Mouse (Mus musculus) liver, adult 2 months (tissue): ENCODE measurements at regions not wholly inside any gene's neighbourhood (a gene's known extent, or its start where the extent isn't known, plus 50 kb on each side); places are given as distances from the start of the nearest gene placed in this dataset.

Source experiments
- DNase-seq: peaks from one replicate; pipeline ENCODE4 v3.0.0-alpha.2; 2011; ENCODE audit warnings: low read depth, low spot score; ENCODE audit errors: extremely low read depth
- H3K27ac ChIP-seq: fragments of 200-500 bp; replicated peaks from 2 replicates; pipeline ENCODE4 v1.5.1; 2012; ENCODE audit warnings: low read depth, mild to moderate bottlenecking, control low read depth, inconsistent platforms, low read length; ENCODE audit not compliant: insufficient read depth
- H3K27me3 ChIP-seq: fragments of 200-500 bp; 2 replicates; pipeline ENCODE4 v1.6.1; 2012; ENCODE audit warnings: mild to moderate bottlenecking, moderate library complexity, low read length, inconsistent platforms; ENCODE audit not compliant: control insufficient read depth, insufficient read depth
- H3K36me3 ChIP-seq: fragments of 200-500 bp; 2 replicates; pipeline ENCODE4 v1.6.1; 2012; ENCODE audit warnings: low read length, inconsistent platforms; ENCODE audit not compliant: control insufficient read depth, insufficient read depth
- H3K4me1 ChIP-seq: fragments of 200-500 bp; 2 replicates; pipeline ENCODE4 v1.6.1; 2011; ENCODE audit warnings: low read length; ENCODE audit not compliant: control insufficient read depth, insufficient read depth
- H3K4me3 ChIP-seq: fragments of 200-500 bp; 2 replicates; pipeline ENCODE4 v1.5.1; 2011; ENCODE audit warnings: low read depth, mild to moderate bottlenecking, control low read depth, low read length, moderate library complexity; ENCODE audit not compliant: insufficient read depth
- H3K79me2 ChIP-seq: fragments of 200-500 bp; 2 replicates; pipeline ENCODE4 v1.6.1; 2012; ENCODE audit warnings: inconsistent platforms, mild to moderate bottlenecking, low read length, moderate library complexity; ENCODE audit not compliant: control insufficient read depth, insufficient read depth
- H3K9ac ChIP-seq: fragments of 200-500 bp; 2 replicates; pipeline ENCODE4 v1.6.1; 2012; ENCODE audit warnings: low read depth, mild to moderate bottlenecking, control low read depth, inconsistent platforms, low read length
- CTCF ChIP-seq: fragments of 200-500 bp; IDR thresholded peaks from 2 replicates; pipeline ENCODE4 v1.5.1; 2011; ENCODE audit warnings: low read depth, low read length, control low read depth
- POLR2A ChIP-seq: fragments of 200-500 bp; IDR thresholded peaks from 2 replicates; pipeline ENCODE4 v1.6.1; 2011; ENCODE audit warnings: low read length, control low read depth; ENCODE audit not compliant: insufficient read depth; ENCODE audit errors: extremely low read depth
- WGBS: fragments of 180-500 bp; shearing (Covaris S2); methylation state at CpG from one replicate; pipeline ENCODE4 v1.1.7; 2018; 5-methylcytosine and 5-hydroxymethylcytosine counted together

DNA sequence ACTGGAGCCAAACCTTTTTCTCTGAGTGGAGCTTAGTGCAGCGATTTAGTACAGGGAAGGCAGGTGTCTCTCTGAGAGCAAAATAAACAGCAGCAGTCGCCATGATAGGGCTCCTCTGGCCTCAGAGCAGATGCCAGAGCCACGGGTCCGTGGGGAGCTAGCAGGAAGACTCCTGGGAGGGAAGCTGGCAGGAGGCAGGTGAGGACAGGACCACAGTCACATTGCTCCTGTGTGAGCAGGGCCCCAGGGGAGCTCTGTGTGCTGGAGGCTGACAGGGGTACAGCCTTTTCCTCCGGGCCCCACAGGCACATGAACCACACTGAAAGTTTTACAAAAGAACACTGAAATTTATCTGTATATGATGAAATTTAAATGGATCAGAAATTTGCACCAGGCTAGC is 159.3 kb downstream of the Zfp706 start:
- H3K9ac ChIP-seq, result no peak overlapping the region
- WGBS, result 74% methylated on average over 5 of the region's 5 CpGs
- no peak for DNase-seq
- no peak overlapping the region for H3K4me3 ChIP-seq
- H3K27ac ChIP-seq, result no peak overlapping the region
- 0 out of 2 replicates have a peak, but pooled peaks cover 4% of the 10 kb centered on the region for H3K4me1 ChIP-seq
- no peaks in the 10 kb centered on the region for H3K36me3 ChIP-seq
- H3K79me2 ChIP-seq, result no peaks in the 10 kb centered on the region
- no peaks in the 10 kb centered on the region for H3K27me3 ChIP-seq
- TF ChIP-seq POLR2A, result no peak
- no peak for TF ChIP-seq CTCF

- no peaks in the 10 kb centered on the region for H3K36me3 ChIP-seq
- peaks cover 13% of the 10 kb centered on the region for H3K4me1 ChIP-seq
- 84% methylated on average over 9 of the region's 9 CpGs for WGBS
- no peaks in the 10 kb centered on the region for H3K27me3 ChIP-seq
- no peaks in the 10 kb centered on the region for H3K79me2 ChIP-seq
- no peak for TF ChIP-seq POLR2A
- TF ChIP-seq CTCF, result no peak
- no peak overlapping the region for H3K4me3 ChIP-seq
- H3K27ac ChIP-seq, result no peak overlapping the region
- no peak for DNase-seq
- no peak overlapping the region for H3K9ac ChIP-seq
Measured at GRCm38 (mm10) chr15:36846806-36847205, 160.8 kb downstream of the Zfp706 start.
